Mouse (Mus musculus) limb, embryonic 13.5 days (tissue): Measurements from ENCODE around the gene Gldn. TPM values are rescaled to one million over a fixed set of nuclear protein-coding genes. Genes with fewer than 3 reads are reported as not detected.

ENCODE experiments used
- ATAC-seq: fragments of 200-750 bp; cut with Nextera tagmentation; 2 replicates; pipeline ENCODE4 v1.8.0; 2017; ENCODE audit warnings: low read depth, moderate number of reproducible peaks, moderate TSS enrichment; ENCODE audit not compliant: low FRiP score
- H3K27ac ChIP-seq: fragments of 300-500 bp; sonication (generic); 2 replicates; pipeline ENCODE4 v1.5.1; 2015; ENCODE audit warnings: inconsistent platforms, mild to moderate bottlenecking, moderate library complexity
- H3K27me3 ChIP-seq: fragments of 300-500 bp; sonication (generic); 2 replicates; pipeline ENCODE4 v1.6.1; 2015; ENCODE audit warnings: mild to moderate bottlenecking, inconsistent platforms
- H3K36me3 ChIP-seq: fragments of 300-500 bp; sonication (generic); 2 replicates; pipeline ENCODE4 v1.6.1; 2015; ENCODE audit warnings: inconsistent platforms, mild to moderate bottlenecking, moderate library complexity
- H3K4me1 ChIP-seq: fragments of 300-500 bp; sonication (generic); 2 replicates; pipeline ENCODE4 v1.6.1; 2015; ENCODE audit warnings: inconsistent platforms
- H3K4me2 ChIP-seq: fragments of 300-500 bp; sonication (generic); replicated peaks from 2 replicates; pipeline ENCODE4 v1.6.1; 2015; ENCODE audit warnings: inconsistent platforms, mild to moderate bottlenecking, moderate library complexity
- H3K4me3 ChIP-seq: fragments of 300-500 bp; sonication (generic); 2 replicates; pipeline ENCODE4 v1.5.1; 2015; ENCODE audit warnings: moderate library complexity, mild to moderate bottlenecking, inconsistent platforms
- H3K9ac ChIP-seq: fragments of 300-500 bp; sonication (generic); 2 replicates; pipeline ENCODE4 v1.6.1; 2015; ENCODE audit warnings: mild to moderate bottlenecking, inconsistent platforms
- H3K9me3 ChIP-seq: fragments of 300-500 bp; sonication (generic); 2 replicates; pipeline ENCODE4 v1.6.1; 2016; ENCODE audit warnings: inconsistent platforms
- WGBS: fragments of 180-500 bp; shearing (Covaris S2); methylation state at CpG from one replicate; pipeline ENCODE4 v1.1.7; 2015; 5-methylcytosine and 5-hydroxymethylcytosine counted together
- polyA plus RNA-seq: library from polyadenylated mRNA; unstranded; fragments of >200 nt; fragmentation: Nextera tagmentation; extraction: Ambion mirVana; gene quantifications from 2 replicates; pipeline ENCODE4 v1.2.1, GENCODE M21; 2015

Gene Gldn
- polyA plus RNA-seq, 1 experiment from 2014 or later, result 0.25 TPM

- Histone ChIP-seq H3K9me3 (no peaks in the 10 kb centered on the region), H3K36me3 (no peaks in the 10 kb centered on the region), H3K4me2 (no peak overlapping the region), H3K27ac (no peak overlapping the region), H3K4me3 (no peak overlapping the region), H3K4me1 (0 out of 2 replicates have a peak, but pooled peaks cover 5% of the 10 kb centered on the region), H3K27me3 (no peaks in the 10 kb centered on the region), H3K9ac (no peak overlapping the region)
- 30% methylated on average over 1 of the region's 1 CpGs for WGBS
- ATAC-seq, result no peak
Observed at GRCm38 (mm10) chr9:54308209-54308608, 21.9 kb downstream of the Gldn start.

- no peak for ATAC-seq
- no peaks in the 10 kb centered on the region for H3K27me3 ChIP-seq
- 37% methylated on average over 2 of the region's 2 CpGs for WGBS
- no peak overlapping the region for H3K4me2 ChIP-seq
- no peak overlapping the region for H3K4me3 ChIP-seq
- H3K9ac ChIP-seq, result no peak overlapping the region
- no peaks in the 10 kb centered on the region for H3K9me3 ChIP-seq
- no peak overlapping the region for H3K27ac ChIP-seq
- H3K36me3 ChIP-seq, result no peaks in the 10 kb centered on the region
- 0 out of 2 replicates have a peak, but pooled peaks cover 5% of the 10 kb centered on the region for H3K4me1 ChIP-seq
Observed at GRCm38 (mm10) chr9:54308751-54309358, 22.6 kb downstream of the Gldn start.

GRCm38 (mm10) chr9:54316363-54316762 is 30.1 kb downstream of the Gldn start:
- ATAC-seq, result no peak
- H3K4me1 ChIP-seq, result peaks cover 3% of the 10 kb centered on the region; the same call in 1 of the 2 replicates
- H3K36me3 ChIP-seq, result no peaks in the 10 kb centered on the region
- no peak overlapping the region for H3K9ac ChIP-seq
- H3K9me3 ChIP-seq, result no peaks in the 10 kb centered on the region
- no peak overlapping the region for H3K4me3 ChIP-seq
- H3K27me3 ChIP-seq, result no peaks in the 10 kb centered on the region
- 71% methylated on average over 9 of the region's 9 CpGs for WGBS
- H3K27ac ChIP-seq, result no peak overlapping the region
- H3K4me2 ChIP-seq, result no peak overlapping the region

- no peak for ATAC-seq
- Histone ChIP-seq H3K27me3 (no peaks in the 10 kb centered on the region), H3K36me3 (no peaks in the 10 kb centered on the region), H3K9ac (no peak overlapping the region), H3K27ac (no peak overlapping the region), H3K4me2 (no peak overlapping the region), H3K4me3 (no peak overlapping the region), H3K4me1 (peaks cover 3% of the 10 kb centered on the region; the same call in 1 of the 2 replicates), H3K9me3 (no peaks in the 10 kb centered on the region)
- 44% methylated on average over 8 of the region's 8 CpGs for WGBS
Observed at GRCm38 (mm10) chr9:54323456-54323855, 37.2 kb downstream of the Gldn start.

- Histone ChIP-seq H3K9me3 (no peaks in the 10 kb centered on the region), H3K27ac (no peak overlapping the region), H3K9ac (no peak overlapping the region), H3K4me3 (no peak overlapping the region), H3K4me1 (no peaks in the 10 kb centered on the region), H3K36me3 (no peaks in the 10 kb centered on the region), H3K4me2 (no peak overlapping the region), H3K27me3 (no peaks in the 10 kb centered on the region)
- 91% methylated on average over 7 of the region's 7 CpGs for WGBS
- ATAC-seq, result no peak
Observed at GRCm38 (mm10) chr9:54329201-54329600, 42.9 kb downstream of the Gldn start.

GRCm38 (mm10) chr9:54335582-54335981 is 49.3 kb downstream of the Gldn start:
- no peaks in the 10 kb centered on the region for H3K9me3 ChIP-seq
- ATAC-seq, result no peak
- no peaks in the 10 kb centered on the region for H3K27me3 ChIP-seq
- no peak overlapping the region for H3K4me3 ChIP-seq
- no peaks in the 10 kb centered on the region for H3K4me1 ChIP-seq
- H3K4me2 ChIP-seq, result no peak overlapping the region
- H3K36me3 ChIP-seq, result no peaks in the 10 kb centered on the region
- no peak overlapping the region for H3K9ac ChIP-seq
- WGBS, result 83% methylated on average over 12 of the region's 12 CpGs
- H3K27ac ChIP-seq, result no peak overlapping the region

GRCm38 (mm10) chr9:54336532-54337144 is 50.4 kb downstream of the Gldn start:
- no peak overlapping the region for H3K9ac ChIP-seq
- no peak overlapping the region for H3K4me2 ChIP-seq
- no peaks in the 10 kb centered on the region for H3K9me3 ChIP-seq
- H3K27me3 ChIP-seq, result no peaks in the 10 kb centered on the region
- WGBS, result 53% methylated on average over 6 of the region's 6 CpGs
- ATAC-seq, result no peak
- no peak overlapping the region for H3K27ac ChIP-seq
- H3K36me3 ChIP-seq, result no peaks in the 10 kb centered on the region
- H3K4me1 ChIP-seq, result no peaks in the 10 kb centered on the region
- no peak overlapping the region for H3K4me3 ChIP-seq

GRCm38 (mm10) chr9:54342026-54342425 is 55.7 kb downstream of the Gldn start:
- no peak overlapping the region for H3K9ac ChIP-seq
- H3K36me3 ChIP-seq, result no peaks in the 10 kb centered on the region
- no peak overlapping the region for H3K4me2 ChIP-seq
- no peak overlapping the region for H3K4me3 ChIP-seq
- H3K9me3 ChIP-seq, result no peaks in the 10 kb centered on the region
- no peak overlapping the region for H3K27ac ChIP-seq
- no peak for ATAC-seq
- no peaks in the 10 kb centered on the region for H3K4me1 ChIP-seq
- WGBS, result 75% methylated on average over 7 of the region's 7 CpGs
- H3K27me3 ChIP-seq, result no peaks in the 10 kb centered on the region

GRCm38 (mm10) chr9:54356756-54357155 is 70.5 kb downstream of the Gldn start:
- Histone ChIP-seq H3K4me3 (no peak overlapping the region), H3K27me3 (no peaks in the 10 kb centered on the region), H3K9ac (no peak overlapping the region), H3K9me3 (no peaks in the 10 kb centered on the region), H3K36me3 (no peaks in the 10 kb centered on the region), H3K4me2 (no peak overlapping the region), H3K4me1 (no peaks in the 10 kb centered on the region), H3K27ac (no peak overlapping the region)
- ATAC-seq, result no peak
- WGBS, result 92% methylated on average over 8 of the region's 8 CpGs

Other genes starting within 250 kb of the Gldn start
- 0.66 and 0.93 TPM in 2 replicates for gene Tnfaip8l3, start 218.1 kb upstream of the Gldn start, polyA plus RNA-seq
- not detected in 2 replicates for gene Cyp19a1, start 18.4 kb upstream of the Gldn start, polyA plus RNA-seq
- gene Dmxl2, start 215.1 kb downstream of the Gldn start, polyA plus RNA-seq, result 5.2 and 5.4 TPM in 2 replicates